Mouse (Mus musculus) olfactory bulb, adult 2 months (tissue): ENCODE measurements around the gene Lypla2. TPM values are rescaled to one million over a fixed set of nuclear protein-coding genes. Genes with fewer than 3 reads are reported as not detected.

ENCODE experiments used
- H3K27ac ChIP-seq: fragments of 200-500 bp; 2 replicates; pipeline ENCODE4 v1.5.1; 2012; ENCODE audit warnings: low read depth, low read length; ENCODE audit not compliant: insufficient read depth
- H3K4me1 ChIP-seq: fragments of 200-500 bp; 2 replicates; pipeline ENCODE4 v1.6.1; 2012; ENCODE audit warnings: low read length; ENCODE audit not compliant: control insufficient read depth, insufficient read depth
- H3K4me3 ChIP-seq: fragments of 200-500 bp; 2 replicates; pipeline ENCODE4 v1.5.1; 2012; ENCODE audit warnings: mild to moderate bottlenecking, low read depth, low read length, moderate library complexity; ENCODE audit not compliant: insufficient read depth
- CTCF ChIP-seq: fragments of 200-500 bp; IDR thresholded peaks from 2 replicates; pipeline ENCODE4 v1.5.1; 2012; ENCODE audit warnings: low read depth, mild to moderate bottlenecking, low read length, moderate library complexity; ENCODE audit not compliant: insufficient read depth
- POLR2A ChIP-seq: fragments of 200-500 bp; IDR thresholded peaks from 2 replicates; pipeline ENCODE4 v1.6.1; 2012; ENCODE audit warnings: mild to moderate bottlenecking, low read depth, low read length, moderate library complexity; ENCODE audit not compliant: insufficient read depth
- WGBS: fragments of 180-500 bp; shearing (Covaris S2); methylation state at CpG from one replicate; pipeline ENCODE4 v1.1.7; 2018; 5-methylcytosine and 5-hydroxymethylcytosine counted together
- polyA plus RNA-seq: library from polyadenylated mRNA; stranded (reverse); fragments of >200 nt; gene quantifications from 2 replicates; pipeline ENCODE4 v1.2.4, GENCODE M21; 2012; ENCODE audit warnings: low replicate concordance; ENCODE audit not compliant: missing spikeins, insufficient read depth, insufficient read length

Lypla2 gene
- polyA plus RNA-seq, 1 experiment = not detected

- Histone ChIP-seq H3K27ac (no peak overlapping the region), H3K4me1 (peaks cover 33% of the 10 kb centered on the region), H3K4me3 (no peak overlapping the region)
- TF ChIP-seq POLR2A = no peak
- no peak for TF ChIP-seq CTCF
- 89% methylated on average over 18 of the region's 18 CpGs for WGBS
Observed at GRCm38 (mm10) chr4:135967086-135967760, 5.2 kb downstream of the Lypla2 start.

- Histone ChIP-seq H3K4me3 (no peak overlapping the region), H3K4me1 (peaks cover 26% of the 10 kb centered on the region), H3K27ac (no peak overlapping the region)
- 92% methylated on average over 16 of the region's 16 CpGs for WGBS
- TF ChIP-seq CTCF (no peak), POLR2A (no peak)
Observed at GRCm38 (mm10) chr4:135966283-135966682, 6.1 kb downstream of the Lypla2 start.

GRCm38 (mm10) chr4:135965113-135965512, 7.3 kb downstream of the Lypla2 start:
- no peak overlapping the region for H3K4me3 ChIP-seq
- no peak overlapping the region for H3K27ac ChIP-seq
- TF ChIP-seq CTCF = no peak
- no peak for TF ChIP-seq POLR2A
- WGBS = 79% methylated on average over 9 of the region's 9 CpGs
- peaks cover 18% of the 10 kb centered on the region for H3K4me1 ChIP-seq

GRCm38 (mm10) chr4:135964426-135964825, 8.0 kb downstream of the Lypla2 start:
- Histone ChIP-seq H3K4me3 (peak overlapping the region; percentile 82), H3K27ac (0 out of 2 replicates have a peak overlapping the region, but pooled peaks have one; percentile 65), H3K4me1 (peaks cover 14% of the 10 kb centered on the region)
- 2% methylated on average over 12 of the region's 12 CpGs for WGBS
- TF ChIP-seq POLR2A (no peak), CTCF (no peak; the same call in 1 of the 2 replicates)

- H3K4me3 ChIP-seq = peak within 1 kb of the TSS; percentile 82
- under 1% methylated on average over 56 of the region's 56 CpGs for WGBS
- no peak for TF ChIP-seq CTCF
- peak; percentile 88 for TF ChIP-seq POLR2A
- H3K27ac ChIP-seq = peak within 1 kb of the TSS; percentile 90
- H3K4me1 ChIP-seq = peaks cover 14% of the 10 kb centered on the region
Observed at GRCm38 (mm10) chr4:135963457-135964193, 8.8 kb downstream of the Lypla2 start, which contains the start of gene Gale. Gene Gale, plus strand, starts transcription at chr4:135963727.

- peaks cover 14% of the 10 kb centered on the region for H3K4me1 ChIP-seq
- WGBS = 5% methylated on average over 15 of the region's 15 CpGs
- H3K4me3 ChIP-seq = peak overlapping the region; percentile 82
- peak overlapping the region; percentile 90 for H3K27ac ChIP-seq
- no peak for TF ChIP-seq CTCF
- TF ChIP-seq POLR2A = no peak
Observed at GRCm38 (mm10) chr4:135962946-135963345, 9.5 kb downstream of the Lypla2 start.

- H3K27ac ChIP-seq = no peak overlapping the region
- TF ChIP-seq CTCF = no peak
- no peak for TF ChIP-seq POLR2A
- peaks cover 14% of the 10 kb centered on the region for H3K4me1 ChIP-seq
- WGBS = 86% methylated on average over 7 of the region's 7 CpGs
- H3K4me3 ChIP-seq = no peak overlapping the region
Observed at GRCm38 (mm10) chr4:135962198-135962597, 10.2 kb downstream of the Lypla2 start.

- Histone ChIP-seq H3K4me1 (peaks cover 14% of the 10 kb centered on the region), H3K27ac (no peak overlapping the region), H3K4me3 (no peak overlapping the region)
- no peak for TF ChIP-seq POLR2A
- no peak for TF ChIP-seq CTCF
- WGBS = 94% methylated on average over 5 of the region's 5 CpGs
Observed at GRCm38 (mm10) chr4:135961709-135962108, 10.7 kb downstream of the Lypla2 start.

- Histone ChIP-seq H3K27ac (no peak overlapping the region), H3K4me3 (no peak overlapping the region), H3K4me1 (peaks cover 14% of the 10 kb centered on the region)
- 24% methylated on average over 5 of the region's 5 CpGs for WGBS
- no peak; the same call in 1 of the 2 replicates for TF ChIP-seq CTCF
- TF ChIP-seq POLR2A = no peak
Observed at GRCm38 (mm10) chr4:135960717-135961116, 11.7 kb downstream of the Lypla2 start.
